Mouse (Mus musculus) cerebellum, adult 9-10 months (tissue): ENCODE results near the gene Ramac.

Experiments
- DNase-seq: peaks from one replicate; pipeline ENCODE4 v3.0.0; 2022

The Ramac gene

GRCm38 (mm10) chr7:81762180-81763109, at the start of gene Ramac:
Gene Ramac, plus strand, starts transcription at chr7:81762925.
- peak; percentile 81 for DNase-seq

GRCm38 (mm10) chr7:81718657-81719056, 44.1 kb upstream of the Ramac start:
- no peak for DNase-seq

GRCm38 (mm10) chr7:81719216-81719661, 43.5 kb upstream of the Ramac start:
- DNase-seq, result no peak

GRCm38 (mm10) chr7:81721271-81721670, 41.5 kb upstream of the Ramac start:
- DNase-seq, result no peak

- DNase-seq, result no peak
Measured at GRCm38 (mm10) chr7:81723851-81724250, 38.9 kb upstream of the Ramac start.

- DNase-seq, result no peak
Measured at GRCm38 (mm10) chr7:81725986-81726727, 36.6 kb upstream of the Ramac start.

- no peak for DNase-seq
Measured at GRCm38 (mm10) chr7:81726728-81727005, 36.1 kb upstream of the Ramac start.

GRCm38 (mm10) chr7:81727716-81728115, 35.0 kb upstream of the Ramac start:
- DNase-seq, result no peak

GRCm38 (mm10) chr7:81729787-81730186, 32.9 kb upstream of the Ramac start:
- DNase-seq, result no peak

- no peak for DNase-seq
Measured at GRCm38 (mm10) chr7:81731181-81731651, 31.5 kb upstream of the Ramac start.

- DNase-seq, result no peak
Measured at GRCm38 (mm10) chr7:81732183-81733089, 30.3 kb upstream of the Ramac start.

GRCm38 (mm10) chr7:81735300-81736048, 27.3 kb upstream of the Ramac start:
- DNase-seq, result no peak

GRCm38 (mm10) chr7:81738720-81739385, 23.9 kb upstream of the Ramac start:
- DNase-seq, result no peak

- no peak for DNase-seq
Measured at GRCm38 (mm10) chr7:81740010-81740409, 22.7 kb upstream of the Ramac start.

- peak; percentile 34 for DNase-seq
Measured at GRCm38 (mm10) chr7:81744145-81744544, 18.6 kb upstream of the Ramac start.

- DNase-seq, result no peak
Measured at GRCm38 (mm10) chr7:81747956-81748355, 14.8 kb upstream of the Ramac start.

GRCm38 (mm10) chr7:81763110-81763845, 553 bp downstream of the Ramac start:
- peak; percentile 34 for DNase-seq

GRCm38 (mm10) chr7:81772786-81773539, 10.2 kb downstream of the Ramac start:
- no peak for DNase-seq

GRCm38 (mm10) chr7:81775325-81775724, 12.6 kb downstream of the Ramac start:
- no peak for DNase-seq

- no peak for DNase-seq
Measured at GRCm38 (mm10) chr7:81777667-81778218, 15.0 kb downstream of the Ramac start.
